9 mouse cellular contexts compared by ENCODE assay signal in genomic region chr15:99527629-99528353, GRCm38 (mm10). TPM values are rescaled to one million over a fixed set of nuclear protein-coding genes. Genes with fewer than 3 reads are reported as not detected.
DNase-seq lines count a peak whose midpoint lies in the region; ATAC-seq lines count a peak whose summit lies in the region.
"Had no signal": no experiment of that assay in that cellular context is flagged by ENCODE, and none has a peak within 500 bp of the region (broad histone marks: within the 10 kb centered on the region; RNA-seq: fewer than 3 reads in every experiment).

Faim2 (minus strand) TSS chr15:99528165.

- peak within 1 kb of the TSS; percentile 38 for H3K4me3 ChIP-seq in forebrain, embryonic 15.5 days
- H3K4me3 ChIP-seq in neural tube, embryonic 15.5 days (replicated peaks), result peak within 1 kb of the TSS; percentile 41

- H3K9ac ChIP-seq in forebrain, embryonic 15.5 days (replicated peaks), result peak within 1 kb of the TSS; percentile 39
- peak within 1 kb of the TSS; percentile 53 for H3K9ac ChIP-seq in neural tube, embryonic 15.5 days (replicated peaks)

- H3K4me1 ChIP-seq in forebrain, embryonic 15.5 days, result peaks cover 23% of the 10 kb centered on the region
- H3K4me1 ChIP-seq in neural tube, embryonic 15.5 days, result peaks cover 33% of the 10 kb centered on the region

- H3K4me2 ChIP-seq in forebrain, embryonic 15.5 days (replicated peaks), result peak within 1 kb of the TSS; percentile 60
- H3K4me2 ChIP-seq in neural tube, embryonic 15.5 days, result peak within 1 kb of the TSS; percentile 66

- no peaks in the 10 kb centered on the region for H3K36me3 ChIP-seq in forebrain, embryonic 15.5 days
- H3K36me3 ChIP-seq in neural tube, embryonic 15.5 days, result no peaks in the 10 kb centered on the region

- 6% methylated on average over 27 of the region's 27 CpGs for WGBS in forebrain, embryonic 15.5 days
- 12% methylated on average over 27 of the region's 27 CpGs for WGBS in neural tube, embryonic 15.5 days

- ATAC-seq in forebrain, embryonic 15.5 days (replicated peaks), result peak; percentile 73
- peak; percentile 86 for ATAC-seq in neural tube, embryonic 15.5 days (ENCODE audit: low FRiP score)
- no peak for ATAC-seq in activated CD4-positive, CD25-positive, alpha-beta regulatory T cell, adult 4 months

- peak within 1 kb of the TSS; percentile 72 for H3K27ac ChIP-seq in forebrain, embryonic 15.5 days (replicated peaks)
- peak within 1 kb of the TSS; percentile 86 for H3K27ac ChIP-seq in neural tube, embryonic 15.5 days (replicated peaks)

- H3K9me3 ChIP-seq in forebrain, embryonic 15.5 days, result no peaks in the 10 kb centered on the region
- H3K9me3 ChIP-seq in neural tube, embryonic 15.5 days (replicated peaks), result no peaks in the 10 kb centered on the region

- H3K27me3 ChIP-seq in forebrain, embryonic 15.5 days, result no peaks in the 10 kb centered on the region
- H3K27me3 ChIP-seq in neural tube, embryonic 15.5 days (replicated peaks), result no peaks in the 10 kb centered on the region

- peak; percentile 36 for DNase-seq in R1 (ENCODE audit: low read depth, low spot score)
- peak; percentile 92 for DNase-seq in cerebellum, adult 11-12 months
- DNase-seq in layer of hippocampus, postnatal 36 days, result peak; percentile 73 to 74
- DNase-seq in kidney, adult 9 months, result no peak
- DNase-seq in heart, adult 11 months, result no peak

RNA-seq across cellular contexts. Expression of gene Faim2, which starts in this region (rescaled TPM):
- 17.0 and 18.9 TPM in 2 replicates for polyA plus RNA-seq in forebrain, embryonic 15.5 days (2015; fragmentation: Nextera tagmentation; extraction: Ambion mirVana)
- 100 to 1,000 TPM; 373 to 394 TPM for total RNA-seq in layer of hippocampus, postnatal 36 days (2021)
- polyA plus RNA-seq in neural tube, embryonic 15.5 days (2015; fragmentation: Nextera tagmentation; extraction: Ambion mirVana), result 50.7 and 57.5 TPM in 2 replicates
- polyA plus RNA-seq in activated CD4-positive, CD25-positive, alpha-beta regulatory T cell, adult 4 months (2017; shearing (Covaris generic)), result under 1 TPM in 1 of 2 experiments, not detected in 1; 0.07 TPM
- polyA plus RNA-seq: limb, embryonic 11.5 days had no signal

Comparison
In these comparisons a context has a peak if more than half of its experiments do, and no peak if none do; other contexts are left out.
1. RNA of gene Faim2 (polyA plus RNA-seq): 50.7 to 57.5 TPM in neural tube, embryonic 15.5 days and 17.0 to 18.9 TPM in forebrain, embryonic 15.5 days; 0.07 TPM in activated CD4-positive, CD25-positive, alpha-beta regulatory T cell, adult 4 months; every median in the first group is over 10 times any median in the second.
2. DNase-seq: peak in R1 (single experiment), cerebellum, adult 11-12 months (single experiment) and layer of hippocampus, postnatal 36 days (2 of 2); none in kidney, adult 9 months (single experiment) and heart, adult 11 months (single experiment).